In genomic region chr3:84927901-84928300, GRCm38 (mm10) we compare ENCODE assay signal across 21 mouse cellular contexts.
DNase-seq lines count a peak whose midpoint lies in the region; ATAC-seq and TF ChIP-seq lines count a peak whose summit lies in the region.
"Had no signal": no experiment of that assay in that cellular context is flagged by ENCODE, and none has a peak within 500 bp of the region (broad histone marks: within the 10 kb centered on the region; RNA-seq: fewer than 3 reads in every experiment).

No protein-coding gene starts in this region.

- peaks cover 5% of the 10 kb centered on the region for H3K36me3 ChIP-seq in heart, adult 2 months (ENCODE audit: control insufficient read depth, insufficient read depth, low read length)
- peaks cover 0 to 2% of the 10 kb centered on the region in 2 experiments; a peak in 2 of 4 replicates for H3K36me3 ChIP-seq in MEL (ENCODE audit: control insufficient read depth in 1 of 2, insufficient read depth in 2 of 2, low read length in 2 of 2)
- H3K36me3 ChIP-seq in hindbrain, embryonic 11.5 days (ENCODE audit: control insufficient read depth, insufficient read depth, low read length): no peaks in the 10 kb centered on the region
- H3K36me3 ChIP-seq: forebrain, embryonic 10.5 days; heart, embryonic 15.5 days; hindbrain, embryonic 15.5 days; intestine, embryonic 15.5 days; limb, embryonic 13.5 days; liver, embryonic 15.5 days had no signal

- TF ChIP-seq EP300 in heart, adult 2 months (IDR thresholded peaks at IDR 0.05; ENCODE audit: insufficient read depth, low read depth, low read length): no peak
- no peak for TF ChIP-seq EP300 in MEL (IDR thresholded peaks at IDR 0.05; ENCODE audit: low read depth in 1 of 2, low read length in 2 of 2)

- TF ChIP-seq CTCF in heart, adult 2 months (IDR thresholded peaks at IDR 0.05): 0 out of 2 replicates have a peak, but pooled peaks have one; percentile 26
- peak in 2 of 3 experiments; percentile 31 to 37; a peak in 4 of 6 replicates for TF ChIP-seq CTCF in MEL (IDR thresholded peaks at IDR 0.05 in 2 of 3, conservative IDR thresholded peaks at IDR 0.05 in 1 of 3; ENCODE audit: control insufficient read depth in 1 of 3, insufficient read depth in 1 of 3, low read depth in 2 of 3, low read length in 3 of 3, poor library complexity in 1 of 3, severe bottlenecking in 1 of 3)

- intact Hi-C loops in heart, adult 2 months (cut with DNase I): loop anchor here (5.0 to 10.0 kb wide), 5 partner anchors 284 to 589 kb away; no protein-coding TSS in a partner anchor
- intact Hi-C loops in heart, postnatal 36 days (cut with DNase I): loop anchor here (2.0 to 5.0 kb wide), 3 partner anchors 409 to 591 kb away; no protein-coding TSS in a partner anchor

- no peak overlapping the region for H3K9ac ChIP-seq in heart, adult 2 months (ENCODE audit: low read depth, low read length)
- H3K9ac ChIP-seq in MEL (ENCODE audit: control insufficient read depth, low read depth, low read length, poor library complexity, severe bottlenecking): no peak overlapping the region
- no peak overlapping the region for H3K9ac ChIP-seq in hindbrain, embryonic 11.5 days (ENCODE audit: low read depth, low read length)
- H3K9ac ChIP-seq: heart, embryonic 15.5 days; hindbrain, embryonic 15.5 days; intestine, embryonic 15.5 days; limb, embryonic 13.5 days; liver, embryonic 15.5 days had no signal

- H3K4me1 ChIP-seq in heart, adult 2 months (ENCODE audit: control insufficient read depth, insufficient read depth, low read length): peaks cover 1% of the 10 kb centered on the region; the same call in 1 of the 2 replicates
- no peaks in the 10 kb centered on the region for H3K4me1 ChIP-seq in MEL (ENCODE audit: control insufficient read depth in 1 of 2, insufficient read depth in 2 of 2, low read length in 2 of 2)
- H3K4me1 ChIP-seq in hindbrain, embryonic 11.5 days (replicated peaks; ENCODE audit: control insufficient read depth, insufficient read depth, low read length): no peaks in the 10 kb centered on the region
- H3K4me1 ChIP-seq: hindbrain, embryonic 15.5 days; limb, embryonic 13.5 days had no signal

- no peak overlapping the region for H3K4me2 ChIP-seq in hindbrain, embryonic 11.5 days (replicated peaks; ENCODE audit: low read depth, low read length)
- H3K4me2 ChIP-seq: hindbrain, embryonic 15.5 days; intestine, embryonic 15.5 days; limb, embryonic 13.5 days; liver, embryonic 15.5 days had no signal

- no peak overlapping the region; the same call in 1 of the 2 replicates for H3K27ac ChIP-seq in heart, adult 2 months
- no peak overlapping the region for H3K27ac ChIP-seq in MEL (ENCODE audit: control insufficient read depth, low read depth, low read length)
- H3K27ac ChIP-seq in hindbrain, embryonic 11.5 days (ENCODE audit: low read depth, low read length): no peak overlapping the region
- H3K27ac ChIP-seq: forebrain, embryonic 10.5 days; heart, embryonic 15.5 days; hindbrain, embryonic 15.5 days; intestine, embryonic 15.5 days; limb, embryonic 13.5 days; liver, embryonic 15.5 days had no signal

- peak overlapping the region; percentile 47 for H3K4me3 ChIP-seq in heart, adult 2 months
- H3K4me3 ChIP-seq in MEL (ENCODE audit: control insufficient read depth in 1 of 2, insufficient read depth in 1 of 2, low read depth in 2 of 2, low read length in 2 of 2): no peak overlapping the region
- no peak overlapping the region for H3K4me3 ChIP-seq in hindbrain, embryonic 11.5 days (ENCODE audit: low read depth, low read length)
- H3K4me3 ChIP-seq: forebrain, embryonic 10.5 days; heart, embryonic 15.5 days; hindbrain, embryonic 15.5 days; intestine, embryonic 15.5 days; limb, embryonic 13.5 days; liver, embryonic 15.5 days had no signal

- no peak for DNase-seq in heart, adult 2 months
- DNase-seq in heart, postnatal 36 days: no peak
- peak; percentile 51 for DNase-seq in A20 (ENCODE audit: low read depth, low spot score)
- peak; percentile 32 for DNase-seq in MEL (ENCODE audit: low read depth, low spot score)
- no peak for DNase-seq in hindbrain, embryonic 11.5 days (ENCODE audit: low spot score)
- DNase-seq in adrenal gland, adult 2 months: no peak
- DNase-seq in kidney, adult 8-10 months: no peak
- DNase-seq: cerebellum, adult 11-12 months; cerebellum, postnatal 14 days; heart, postnatal 4 days; kidney, adult 9 months; kidney, postnatal 25 days had no signal

- ATAC-seq in megakaryocyte, adult 5-6 weeks (ENCODE audit: poor library complexity, severe bottlenecking): peak; percentile 40; the same call in 1 of the 2 replicates
- no peak for ATAC-seq in hindbrain, embryonic 11.5 days (ENCODE audit: low FRiP score)
- ATAC-seq: intestine, embryonic 15.5 days; midbrain, embryonic 16.5 days had no signal

- TF ChIP-seq RAD21 in MEL (IDR thresholded peaks at IDR 0.05; ENCODE audit: low read depth, low read length): peak; percentile 37

- H3K27me3 ChIP-seq in heart, adult 2 months (ENCODE audit: control insufficient read depth, insufficient read depth, low read length): no peaks in the 10 kb centered on the region
- H3K27me3 ChIP-seq in MEL (ENCODE audit: control insufficient read depth in 1 of 2, insufficient read depth in 2 of 2, low read length in 2 of 2): no peaks in the 10 kb centered on the region
- no peaks in the 10 kb centered on the region for H3K27me3 ChIP-seq in hindbrain, embryonic 11.5 days (ENCODE audit: control insufficient read depth, insufficient read depth, low read length)
- H3K27me3 ChIP-seq: heart, embryonic 15.5 days; hindbrain, embryonic 15.5 days; intestine, embryonic 15.5 days; limb, embryonic 13.5 days; liver, embryonic 15.5 days had no signal

- TF ChIP-seq POLR2A in heart, adult 2 months (IDR thresholded peaks at IDR 0.05; ENCODE audit: insufficient read depth, low read depth, low read length): no peak
- no peak for TF ChIP-seq POLR2A in MEL (IDR thresholded peaks at IDR 0.05; ENCODE audit: control insufficient read depth in 1 of 2, insufficient read depth in 1 of 2, low read depth in 1 of 2, low read length in 2 of 2, poor library complexity in 1 of 2)

- H3K9me3 ChIP-seq in MEL (replicated peaks; ENCODE audit: insufficient read depth, low read length): no peaks in the 10 kb centered on the region
- no peaks in the 10 kb centered on the region for H3K9me3 ChIP-seq in hindbrain, embryonic 11.5 days (ENCODE audit: control insufficient read depth, low read length)
- H3K9me3 ChIP-seq: forebrain, embryonic 10.5 days; G1E; heart, embryonic 15.5 days; hindbrain, embryonic 15.5 days; intestine, embryonic 15.5 days; limb, embryonic 13.5 days; liver, embryonic 15.5 days had no signal

- no peaks in the 10 kb centered on the region; the same call in none of the 2 replicates for H3K79me2 ChIP-seq in heart, adult 2 months (replicated peaks; ENCODE audit: control insufficient read depth, insufficient read depth, low read length)
- peaks cover 1% of the 10 kb centered on the region; the same call in 1 of the 2 replicates for H3K79me2 ChIP-seq in MEL (ENCODE audit: control insufficient read depth, insufficient read depth, low read length, poor library complexity)

- 77% methylated on average over 2 of the region's 2 CpGs for WGBS in heart, adult 2 months
- WGBS in hindbrain, embryonic 11.5 days: 93% methylated on average over 2 of the region's 2 CpGs

TF ChIP-seq in MEL, 35 proteins besides CTCF, POLR2A, EP300 and RAD21:
- peak; percentile 32 for TF ChIP-seq SMC3 (IDR thresholded peaks at IDR 0.05; ENCODE audit: low read depth, low read length)
- no peak for TF ChIP-seq SIN3A (IDR thresholded peaks at IDR 0.05; ENCODE audit: low read length)

Comparison
In these comparisons a context has a peak if more than half of its experiments do, and no peak if none do; other contexts are left out.
1. DNase-seq: peak in A20 (single experiment) and MEL (single experiment); none in heart, adult 2 months (0 of 2), heart, postnatal 36 days (0 of 2), hindbrain, embryonic 11.5 days (single experiment), adrenal gland, adult 2 months (single experiment) and kidney, adult 8-10 months (0 of 2).